Mouse (Mus musculus) midbrain, embryonic 15.5 days (tissue): ENCODE data around the gene Olfr1370. TPM values are rescaled to one million over a fixed set of nuclear protein-coding genes. Genes with fewer than 3 reads are reported as not detected.
"Not testable (repeated sequence)": the region's sequence is repeated elsewhere in the genome, so short reads cannot be mapped to it uniquely, and the experiment has no call there.

Experiments
- ATAC-seq: fragments of 200-750 bp; cut with Nextera tagmentation; replicated peaks from 2 replicates; pipeline ENCODE4 v1.8.0; 2017; ENCODE audit warnings: moderate TSS enrichment
- H3K27ac ChIP-seq: fragments of 300-500 bp; sonication (generic); 2 replicates; pipeline ENCODE4 v1.5.1; 2015; ENCODE audit warnings: mild to moderate bottlenecking, inconsistent platforms
- H3K27me3 ChIP-seq: fragments of 300-500 bp; sonication (generic); replicated peaks from 2 replicates; pipeline ENCODE4 v1.6.1; 2015; ENCODE audit warnings: inconsistent platforms
- H3K36me3 ChIP-seq: fragments of 300-500 bp; sonication (generic); replicated peaks from 2 replicates; pipeline ENCODE4 v1.6.1; 2015; ENCODE audit warnings: inconsistent platforms
- H3K4me1 ChIP-seq: fragments of 300-500 bp; sonication (generic); 2 replicates; pipeline ENCODE4 v1.6.1; 2015; ENCODE audit warnings: inconsistent platforms
- H3K4me2 ChIP-seq: fragments of 300-500 bp; sonication (generic); 2 replicates; pipeline ENCODE4 v1.6.1; 2015; ENCODE audit warnings: inconsistent platforms, mild to moderate bottlenecking, moderate library complexity
- H3K4me3 ChIP-seq: fragments of 300-500 bp; sonication (generic); 2 replicates; pipeline ENCODE4 v1.5.1; 2015; ENCODE audit warnings: mild to moderate bottlenecking, inconsistent platforms
- H3K9ac ChIP-seq: fragments of 300-500 bp; sonication (generic); 2 replicates; pipeline ENCODE4 v1.6.1; 2015; ENCODE audit warnings: mild to moderate bottlenecking, inconsistent platforms
- H3K9me3 ChIP-seq: fragments of 300-500 bp; sonication (generic); 2 replicates; pipeline ENCODE4 v1.6.1; 2016; ENCODE audit warnings: inconsistent platforms
- WGBS: fragments of 180-500 bp; shearing (Covaris S2); methylation state at CpG from one replicate; pipeline ENCODE4 v1.1.7; 2015; ENCODE audit warnings: mixed read lengths; 5-methylcytosine and 5-hydroxymethylcytosine counted together
- polyA plus RNA-seq: library from polyadenylated mRNA; unstranded; fragments of >200 nt; fragmentation: Nextera tagmentation; extraction: Ambion mirVana; gene quantifications from 2 replicates; pipeline ENCODE4 v1.2.1, GENCODE M21; 2015

Olfr1370 gene
- polyA plus RNA-seq, result not detected in 2 replicates

DNA sequence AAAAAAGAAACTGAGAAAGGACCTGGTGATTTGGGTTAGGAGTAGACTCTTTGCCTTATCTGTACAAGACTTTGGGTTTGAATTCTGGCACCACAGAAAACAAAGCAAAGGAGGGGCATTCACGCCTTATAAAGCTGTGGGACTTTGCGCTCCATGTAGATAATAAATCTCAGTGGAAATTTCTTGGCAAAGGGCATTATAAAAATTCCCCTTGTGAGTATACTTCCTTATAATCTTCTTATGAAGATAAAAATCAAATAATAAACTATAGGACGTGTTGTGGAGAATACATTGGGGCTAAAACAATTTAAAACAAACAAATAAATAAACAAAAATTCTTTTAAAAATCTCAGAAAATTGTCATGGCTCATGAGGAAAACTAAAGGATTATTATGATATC is at the start of gene Olfr1370:
Olfr1370 (minus strand) TSS at position 101 of the 400 bp plus-strand sequence.
- Histone ChIP-seq H3K36me3 (no peaks in the 10 kb centered on the region), H3K9me3 (no peaks in the 10 kb centered on the region), H3K27me3 (no peaks in the 10 kb centered on the region), H3K4me2 (no peak within 1 kb of the TSS), H3K4me1 (no peaks in the 10 kb centered on the region), H3K27ac (no peak within 1 kb of the TSS), H3K4me3 (no peak within 1 kb of the TSS), H3K9ac (no peak within 1 kb of the TSS)
- ATAC-seq, result no peak
- 86% methylated on average over 3 of the region's 3 CpGs for WGBS

GRCm38 (mm10) chr13:21114121-21114520 is 39.4 kb upstream of the Olfr1370 start:
- WGBS, result 84% methylated on average over 4 of the region's 4 CpGs
- Histone ChIP-seq H3K9ac (no peak overlapping the region), H3K9me3 (no peaks in the 10 kb centered on the region), H3K27me3 (no peaks in the 10 kb centered on the region), H3K4me2 (no peak overlapping the region), H3K4me3 (no peak overlapping the region), H3K27ac (no peak overlapping the region), H3K4me1 (no peaks in the 10 kb centered on the region), H3K36me3 (no peaks in the 10 kb centered on the region)
- ATAC-seq, result no peak

DNA sequence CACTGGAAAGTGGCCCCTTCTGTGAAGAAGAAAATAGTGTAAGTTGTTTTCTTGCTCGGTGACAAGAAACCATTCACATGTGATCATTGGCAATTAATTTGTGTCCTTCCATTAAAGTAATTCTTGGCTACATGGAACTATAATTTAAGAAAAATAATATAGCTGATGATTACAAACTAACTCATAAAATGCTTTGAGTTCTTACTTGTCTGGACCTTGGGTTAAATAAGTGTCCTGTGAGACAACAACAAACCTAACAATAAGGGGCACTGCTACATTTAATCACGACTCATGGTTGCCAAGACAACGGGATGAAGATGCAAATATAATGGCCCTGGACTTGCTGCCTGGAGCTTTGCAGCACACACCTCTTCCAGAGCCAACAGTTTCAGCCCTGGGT is 36.4 kb upstream of the Olfr1370 start, which contains the start of gene Olfr1369-ps1:
Olfr1369-ps1 (plus strand) TSS at position 301 of the 400 bp plus-strand sequence.
- H3K4me3 ChIP-seq, ATAC-seq, H3K4me1 ChIP-seq, H3K4me2 ChIP-seq, H3K9ac ChIP-seq, H3K36me3 ChIP-seq, H3K9me3 ChIP-seq, H3K27ac ChIP-seq, H3K27me3 ChIP-seq: not testable (repeated sequence)
- WGBS, result 63% methylated on average over 3 of the region's 3 CpGs

GRCm38 (mm10) chr13:21110441-21110840 is 35.7 kb upstream of the Olfr1370 start:
- H3K9me3 ChIP-seq, result no peaks in the 10 kb centered on the region
- no peak overlapping the region for H3K9ac ChIP-seq
- no peaks in the 10 kb centered on the region for H3K27me3 ChIP-seq
- H3K4me3 ChIP-seq, result no peak overlapping the region
- 91% methylated on average over 6 of the region's 6 CpGs for WGBS
- no peaks in the 10 kb centered on the region for H3K4me1 ChIP-seq
- ATAC-seq, result no peak
- no peak overlapping the region for H3K4me2 ChIP-seq
- no peak overlapping the region for H3K27ac ChIP-seq
- H3K36me3 ChIP-seq, result no peaks in the 10 kb centered on the region

DNA sequence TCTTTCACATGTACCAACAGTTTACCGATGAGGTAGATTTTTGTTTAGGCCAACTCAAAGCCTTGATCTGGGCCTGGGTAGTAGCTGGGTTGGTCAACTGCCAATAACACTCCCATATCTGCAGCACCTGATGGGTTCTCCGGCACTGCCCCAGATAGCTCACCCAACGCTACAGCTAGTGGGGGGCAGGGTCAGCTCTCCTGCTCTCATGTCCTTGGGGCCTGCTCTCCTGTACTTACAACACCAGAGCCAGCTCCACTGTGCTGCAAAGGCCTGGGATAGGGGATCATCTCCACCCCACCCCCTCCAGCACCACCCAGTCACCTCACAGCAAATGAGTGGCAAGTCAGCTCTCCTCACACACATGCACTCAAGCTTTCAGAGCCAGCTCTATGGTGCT is 35.0 kb upstream of the Olfr1370 start:
- no peak overlapping the region for H3K9ac ChIP-seq
- no peaks in the 10 kb centered on the region for H3K27me3 ChIP-seq
- WGBS, result 88% methylated on average over 3 of the region's 3 CpGs
- H3K9me3 ChIP-seq, result no peaks in the 10 kb centered on the region
- H3K4me2 ChIP-seq, result no peak overlapping the region
- no peak overlapping the region for H3K27ac ChIP-seq
- no peak for ATAC-seq
- no peaks in the 10 kb centered on the region for H3K36me3 ChIP-seq
- no peak overlapping the region for H3K4me3 ChIP-seq
- no peaks in the 10 kb centered on the region for H3K4me1 ChIP-seq

DNA sequence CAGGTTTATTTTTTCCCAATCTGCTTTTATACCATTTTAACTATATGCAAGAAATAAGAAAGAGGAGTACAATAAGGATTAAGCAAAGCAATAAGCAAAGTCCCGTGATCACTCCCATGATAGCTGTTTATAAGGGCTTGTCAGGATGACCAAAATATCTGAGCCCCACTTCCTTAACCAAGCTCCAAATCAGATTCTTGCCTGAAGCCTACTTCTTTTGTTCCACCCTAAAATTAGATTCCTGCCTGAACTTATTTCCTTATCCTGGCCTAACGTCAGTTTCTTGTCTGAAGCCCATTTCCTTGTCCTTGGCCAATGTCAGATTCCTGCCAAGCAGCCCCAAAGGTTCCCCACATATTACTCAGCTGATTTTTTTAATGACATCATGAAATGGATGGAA is 7.9 kb upstream of the Olfr1370 start:
- WGBS, result 77% methylated on average over 2 of the region's 2 CpGs
- no peaks in the 10 kb centered on the region for H3K9me3 ChIP-seq
- ATAC-seq, result no peak
- H3K36me3 ChIP-seq, result no peaks in the 10 kb centered on the region
- no peak overlapping the region for H3K9ac ChIP-seq
- no peak overlapping the region for H3K4me2 ChIP-seq
- no peak overlapping the region for H3K4me3 ChIP-seq
- H3K4me1 ChIP-seq, result no peaks in the 10 kb centered on the region
- no peaks in the 10 kb centered on the region for H3K27me3 ChIP-seq
- no peak overlapping the region for H3K27ac ChIP-seq

GRCm38 (mm10) chr13:21066021-21066420 is 8.7 kb downstream of the Olfr1370 start:
- Histone ChIP-seq H3K4me2 (no peak overlapping the region), H3K9ac (no peak overlapping the region), H3K9me3 (no peaks in the 10 kb centered on the region), H3K4me1 (no peaks in the 10 kb centered on the region), H3K36me3 (no peaks in the 10 kb centered on the region), H3K27me3 (no peaks in the 10 kb centered on the region), H3K27ac (no peak overlapping the region), H3K4me3 (no peak overlapping the region)
- WGBS, result 87% methylated on average over 2 of the region's 2 CpGs
- no peak for ATAC-seq

- H3K27me3 ChIP-seq, result no peaks in the 10 kb centered on the region
- H3K4me2 ChIP-seq, result no peak overlapping the region
- no peak overlapping the region for H3K9ac ChIP-seq
- 57% methylated on average over 1 of the region's 1 CpGs for WGBS
- no peaks in the 10 kb centered on the region for H3K36me3 ChIP-seq
- ATAC-seq, result peak; percentile 78; the same call in 1 of the 2 replicates
- no peak overlapping the region for H3K4me3 ChIP-seq
- H3K9me3 ChIP-seq, result no peaks in the 10 kb centered on the region
- no peak overlapping the region for H3K27ac ChIP-seq
- H3K4me1 ChIP-seq, result no peaks in the 10 kb centered on the region
These were observed 24.6 kb downstream of the Olfr1370 start for GRCm38 (mm10) chr13:21050118-21050517.

DNA sequence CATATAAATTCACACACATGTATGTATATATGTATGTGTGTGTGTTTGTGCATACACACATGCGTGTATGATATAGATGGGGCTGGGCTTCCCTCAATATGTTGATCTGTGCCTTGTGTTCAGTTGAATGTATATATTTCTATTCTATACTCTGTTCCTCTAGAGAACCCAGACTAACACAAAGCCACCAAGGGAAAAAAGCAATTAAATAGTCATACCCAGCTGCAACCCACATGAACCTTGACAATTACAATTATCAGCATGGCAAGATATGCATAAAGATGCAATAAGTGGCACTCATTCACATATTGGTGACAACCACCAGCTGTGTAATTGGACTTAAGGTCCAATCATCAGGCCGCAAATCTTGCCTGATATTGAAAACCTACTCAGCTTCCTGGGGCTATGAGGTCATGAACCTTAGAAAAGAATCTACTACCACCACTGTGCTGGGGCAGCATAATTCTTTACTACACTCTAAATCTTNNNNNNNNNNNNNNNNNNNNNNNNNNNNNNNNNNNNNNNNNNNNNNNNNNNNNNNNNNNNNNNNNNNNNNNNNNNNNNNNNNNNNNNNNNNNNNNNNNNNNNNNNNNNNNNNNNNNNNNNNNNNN is 34.1 kb downstream of the Olfr1370 start:
- H3K9ac ChIP-seq, result no peak overlapping the region
- H3K36me3 ChIP-seq, result no peaks in the 10 kb centered on the region
- no peak overlapping the region for H3K4me3 ChIP-seq
- no peaks in the 10 kb centered on the region for H3K9me3 ChIP-seq
- H3K27me3 ChIP-seq, result no peaks in the 10 kb centered on the region
- WGBS, result 79% methylated on average over 2 of the region's 2 CpGs
- ATAC-seq, result no peak
- H3K4me1 ChIP-seq, result no peaks in the 10 kb centered on the region
- H3K27ac ChIP-seq, result no peak overlapping the region
- H3K4me2 ChIP-seq, result no peak overlapping the region

DNA sequence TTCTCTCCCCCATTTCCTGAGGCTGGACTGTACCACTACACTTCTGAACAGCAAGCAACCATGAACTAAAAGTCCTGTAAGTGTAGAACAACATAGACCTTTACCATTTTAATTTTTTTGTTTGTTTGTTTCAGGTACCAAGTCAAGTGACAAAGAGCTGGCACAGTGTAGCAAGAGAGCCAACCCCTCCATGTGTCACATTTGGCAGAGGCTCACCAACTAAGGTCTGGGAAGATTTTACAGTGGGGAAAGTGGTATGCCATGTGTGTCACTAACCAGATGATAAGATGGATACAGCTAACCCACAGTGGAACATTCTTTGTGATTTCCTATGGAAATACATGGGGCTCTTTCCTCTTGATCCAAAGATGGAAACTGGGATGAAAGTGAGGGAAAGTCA is 38.8 kb downstream of the Olfr1370 start:
- Histone ChIP-seq H3K4me2 (no peak overlapping the region), H3K36me3 (no peaks in the 10 kb centered on the region), H3K9me3 (no peaks in the 10 kb centered on the region), H3K4me1 (no peaks in the 10 kb centered on the region), H3K4me3 (no peak overlapping the region), H3K27me3 (no peaks in the 10 kb centered on the region), H3K27ac (no peak overlapping the region), H3K9ac (no peak overlapping the region)
- no peak for ATAC-seq

- Histone ChIP-seq H3K27me3 (no peaks in the 10 kb centered on the region), H3K9ac (no peak overlapping the region), H3K36me3 (no peaks in the 10 kb centered on the region), H3K27ac (no peak overlapping the region), H3K4me2 (no peak overlapping the region), H3K4me3 (no peak overlapping the region), H3K9me3 (no peaks in the 10 kb centered on the region), H3K4me1 (no peaks in the 10 kb centered on the region)
- peak; percentile 68; the same call in 1 of the 2 replicates for ATAC-seq
- WGBS, result 77% methylated on average over 3 of the region's 3 CpGs
These were observed 39.7 kb downstream of the Olfr1370 start for GRCm38 (mm10) chr13:21035011-21035410.

GRCm38 (mm10) chr13:21033176-21033575 is 41.6 kb downstream of the Olfr1370 start:
- H3K4me2 ChIP-seq, result no peak overlapping the region
- H3K4me3 ChIP-seq, result no peak overlapping the region
- H3K4me1 ChIP-seq, result no peaks in the 10 kb centered on the region
- no peaks in the 10 kb centered on the region for H3K27me3 ChIP-seq
- 44% methylated on average over 3 of the region's 3 CpGs for WGBS
- no peaks in the 10 kb centered on the region for H3K36me3 ChIP-seq
- no peaks in the 10 kb centered on the region for H3K9me3 ChIP-seq
- peak; percentile 75; the same call in 1 of the 2 replicates for ATAC-seq
- H3K27ac ChIP-seq, result no peak overlapping the region
- H3K9ac ChIP-seq, result no peak overlapping the region

GRCm38 (mm10) chr13:21024831-21025230 is 49.9 kb downstream of the Olfr1370 start:
- no peaks in the 10 kb centered on the region for H3K9me3 ChIP-seq
- WGBS, result 86% methylated on average over 5 of the region's 5 CpGs

More at GRCm38 (mm10) chr13:21024831-21025230, 49.9 kb downstream of the Olfr1370 start:
- H3K27ac ChIP-seq, result no peak overlapping the region
- H3K4me1 ChIP-seq, result no peaks in the 10 kb centered on the region
- H3K4me2 ChIP-seq, result no peak overlapping the region
- H3K36me3 ChIP-seq, result no peaks in the 10 kb centered on the region
- H3K4me3 ChIP-seq, result no peak overlapping the region
- no peak for ATAC-seq
- H3K27me3 ChIP-seq, result no peaks in the 10 kb centered on the region
- no peak overlapping the region for H3K9ac ChIP-seq
